Comparison of ENCODE assay signal across 28 mouse cellular contexts in genomic region chr10:17680432-17681382, GRCm38 (mm10). TPM values are rescaled to one million over a fixed set of nuclear protein-coding genes. Genes with fewer than 3 reads are reported as not detected.
A peak's percentile ranks its signal among the peaks of the same experiment; 100 is the strongest.
DNase-seq lines count a peak whose midpoint lies in the region; ATAC-seq and TF ChIP-seq lines count a peak whose summit lies in the region.
"Had no signal": no experiment of that assay in that cellular context is flagged by ENCODE, and none has a peak within 500 bp of the region (broad histone marks: within the 10 kb centered on the region; RNA-seq: fewer than 3 reads in every experiment).

No protein-coding gene starts in this region.

- TF ChIP-seq CTCF in intestine, postnatal 0 days (IDR thresholded peaks at IDR 0.05; ENCODE audit: low read depth): no peak

- 45% methylated on average over 8 of the region's 8 CpGs for WGBS in heart, embryonic 10.5 days
- WGBS in intestine, postnatal 0 days: 42% methylated on average over 8 of the region's 8 CpGs
- 66% methylated on average over 8 of the region's 8 CpGs for WGBS in stomach, embryonic 15.5 days
- 78% methylated on average over 8 of the region's 8 CpGs for WGBS in forebrain, embryonic 11.5 days

- peak overlapping the region; percentile 44; the same call in 1 of the 2 replicates for H3K27ac ChIP-seq in heart, embryonic 10.5 days
- peak overlapping the region; percentile 75 for H3K27ac ChIP-seq in intestine, postnatal 0 days (ENCODE audit: low read depth, low read length)
- no peak overlapping the region for H3K27ac ChIP-seq in stomach, embryonic 15.5 days
- H3K27ac ChIP-seq in forebrain, embryonic 11.5 days (ENCODE audit: low read depth, low read length): no peak overlapping the region
- H3K27ac ChIP-seq: limb, embryonic 10.5 days; limb, embryonic 15.5 days; liver, embryonic 13.5 days; macrophage; neural tube, embryonic 15.5 days had no signal

- no peaks in the 10 kb centered on the region for H3K27me3 ChIP-seq in heart, embryonic 10.5 days (ENCODE audit: insufficient read depth, poor library complexity, severe bottlenecking)
- no peaks in the 10 kb centered on the region for H3K27me3 ChIP-seq in intestine, postnatal 0 days (replicated peaks; ENCODE audit: control insufficient read depth, insufficient read depth, low read length)
- no peaks in the 10 kb centered on the region for H3K27me3 ChIP-seq in stomach, embryonic 15.5 days (replicated peaks)
- no peaks in the 10 kb centered on the region for H3K27me3 ChIP-seq in forebrain, embryonic 11.5 days (ENCODE audit: control insufficient read depth, insufficient read depth, low read length)
- H3K27me3 ChIP-seq: CH12.LX; limb, embryonic 15.5 days; liver, embryonic 13.5 days; neural tube, embryonic 15.5 days had no signal

- H3K4me1 ChIP-seq in heart, embryonic 10.5 days: peaks cover 7% of the 10 kb centered on the region
- 0 out of 2 replicates have a peak, but pooled peaks cover 4% of the 10 kb centered on the region for H3K4me1 ChIP-seq in intestine, postnatal 0 days (replicated peaks; ENCODE audit: control insufficient read depth, insufficient read depth, low read length)
- no peaks in the 10 kb centered on the region for H3K4me1 ChIP-seq in stomach, embryonic 15.5 days
- H3K4me1 ChIP-seq in forebrain, embryonic 11.5 days (replicated peaks; ENCODE audit: control insufficient read depth, insufficient read depth, low read length): no peaks in the 10 kb centered on the region
- H3K4me1 ChIP-seq: limb, embryonic 10.5 days; limb, embryonic 15.5 days; neural tube, embryonic 15.5 days had no signal

- peak; percentile 68 for DNase-seq in heart, embryonic 10.5 days (ENCODE audit: low spot score)
- DNase-seq in heart, postnatal 4 days: no peak
- peak; percentile 55 for DNase-seq in kidney, postnatal 14 days
- DNase-seq in thymus, postnatal 14 days: no peak
- DNase-seq in forebrain, embryonic 11.5 days (ENCODE audit: low spot score): no peak
- no peak for DNase-seq in adrenal gland, adult 8-10 months
- DNase-seq: adrenal gland, postnatal 10 days; cerebellum, adult 8-10 months; cerebellum, postnatal 25 days; forebrain, postnatal 0 days; heart, postnatal 14 days; layer of hippocampus, postnatal 36 days; liver, embryonic 13.5 days; lung, adult 18-20 months; midbrain, embryonic 14.5 days; retina, postnatal 1 day; right cerebral cortex, postnatal 14 days; spleen, adult 18-20 months had no signal

- H3K4me3 ChIP-seq in heart, embryonic 10.5 days: no peak overlapping the region
- H3K4me3 ChIP-seq in intestine, postnatal 0 days (ENCODE audit: low read depth, low read length): no peak overlapping the region
- no peak overlapping the region for H3K4me3 ChIP-seq in stomach, embryonic 15.5 days (replicated peaks)
- H3K4me3 ChIP-seq in forebrain, embryonic 11.5 days (ENCODE audit: low read depth, low read length): no peak overlapping the region
- H3K4me3 ChIP-seq: limb, embryonic 10.5 days; limb, embryonic 15.5 days; liver, embryonic 13.5 days; neural tube, embryonic 15.5 days had no signal

- no peaks in the 10 kb centered on the region for H3K36me3 ChIP-seq in heart, embryonic 10.5 days
- no peaks in the 10 kb centered on the region for H3K36me3 ChIP-seq in intestine, postnatal 0 days (ENCODE audit: control insufficient read depth, insufficient read depth)
- no peaks in the 10 kb centered on the region for H3K36me3 ChIP-seq in stomach, embryonic 15.5 days
- no peaks in the 10 kb centered on the region for H3K36me3 ChIP-seq in forebrain, embryonic 11.5 days (ENCODE audit: control insufficient read depth, insufficient read depth, low read length)
- H3K36me3 ChIP-seq: limb, embryonic 10.5 days; limb, embryonic 15.5 days; liver, embryonic 13.5 days; neural tube, embryonic 15.5 days had no signal

- H3K4me2 ChIP-seq in intestine, postnatal 0 days (replicated peaks; ENCODE audit: low read depth): 0 out of 2 replicates have a peak overlapping the region, but pooled peaks have one; percentile 24
- no peak overlapping the region for H3K4me2 ChIP-seq in stomach, embryonic 15.5 days
- no peak overlapping the region for H3K4me2 ChIP-seq in forebrain, embryonic 11.5 days (ENCODE audit: low read depth, low read length, severe bottlenecking)
- H3K4me2 ChIP-seq: limb, embryonic 15.5 days; liver, embryonic 13.5 days; neural tube, embryonic 15.5 days had no signal

- peak; percentile 93 for ATAC-seq in intestine, postnatal 0 days
- ATAC-seq in stomach, embryonic 15.5 days (ENCODE audit: insufficient read depth, low FRiP score, low read depth): peak; percentile 75; the same call in 1 of the 2 replicates
- ATAC-seq in forebrain, embryonic 11.5 days (replicated peaks; ENCODE audit: low FRiP score): no peak
- ATAC-seq: activated CD4-positive, CD25-positive, alpha-beta regulatory T cell, adult 4 months; forebrain, postnatal 0 days; hindbrain, embryonic 16.5 days; lung, postnatal 0 days had no signal

- H3K9me3 ChIP-seq in heart, embryonic 10.5 days: no peaks in the 10 kb centered on the region
- H3K9me3 ChIP-seq in intestine, postnatal 0 days (ENCODE audit: control insufficient read depth): no peaks in the 10 kb centered on the region
- H3K9me3 ChIP-seq in stomach, embryonic 15.5 days: no peaks in the 10 kb centered on the region
- H3K9me3 ChIP-seq in forebrain, embryonic 11.5 days (ENCODE audit: control insufficient read depth, low read length): no peaks in the 10 kb centered on the region
- H3K9me3 ChIP-seq: limb, embryonic 10.5 days; limb, embryonic 15.5 days; liver, embryonic 13.5 days; neural tube, embryonic 15.5 days had no signal

- H3K9ac ChIP-seq in intestine, postnatal 0 days (ENCODE audit: low read depth, low read length): no peak overlapping the region
- no peak overlapping the region for H3K9ac ChIP-seq in stomach, embryonic 15.5 days
- H3K9ac ChIP-seq in forebrain, embryonic 11.5 days (ENCODE audit: low read length): no peak overlapping the region
- H3K9ac ChIP-seq: forebrain, postnatal 0 days; limb, embryonic 15.5 days; liver, embryonic 13.5 days; neural tube, embryonic 15.5 days had no signal

RNA-seq across cellular contexts. Expression of gene Cited2, which starts 42.3 kb away (rescaled TPM):
- polyA plus RNA-seq in heart, embryonic 10.5 days (2016; fragmentation: Nextera tagmentation; extraction: Ambion mirVana): 40.4 and 60.1 TPM in 2 replicates
- total RNA-seq in heart, postnatal 4 days (2021): 10 to 100 TPM; 20.9 to 22.8 TPM
- 41.8 and 47.0 TPM in 2 replicates for polyA plus RNA-seq in intestine, postnatal 0 days (2015; fragmentation: Nextera tagmentation; extraction: Ambion mirVana)
- 35.6 and 36.7 TPM in 2 replicates for polyA plus RNA-seq in stomach, embryonic 15.5 days (2015; fragmentation: Nextera tagmentation; extraction: Ambion mirVana)
- 62.9 and 64.9 TPM in 2 replicates for polyA plus RNA-seq in forebrain, embryonic 11.5 days (2014; fragmentation: Nextera tagmentation; extraction: Ambion mirVana)
- total RNA-seq in adrenal gland, adult 8-10 months (2022): 10 to 100 TPM; 37.2 to 87.3 (median 63.5) TPM

Comparison
In these comparisons a context has a peak if more than half of its experiments do, and no peak if none do; other contexts are left out.
1. DNase-seq: peak in heart, embryonic 10.5 days (single experiment) and kidney, postnatal 14 days (single experiment); none in heart, postnatal 4 days (single experiment), thymus, postnatal 14 days (single experiment), forebrain, embryonic 11.5 days (single experiment) and adrenal gland, adult 8-10 months (single experiment).
2. H3K27ac ChIP-seq: peak in heart, embryonic 10.5 days (single experiment) and intestine, postnatal 0 days (single experiment); none in stomach, embryonic 15.5 days (single experiment) and forebrain, embryonic 11.5 days (single experiment).